In the genomic region with DNA sequence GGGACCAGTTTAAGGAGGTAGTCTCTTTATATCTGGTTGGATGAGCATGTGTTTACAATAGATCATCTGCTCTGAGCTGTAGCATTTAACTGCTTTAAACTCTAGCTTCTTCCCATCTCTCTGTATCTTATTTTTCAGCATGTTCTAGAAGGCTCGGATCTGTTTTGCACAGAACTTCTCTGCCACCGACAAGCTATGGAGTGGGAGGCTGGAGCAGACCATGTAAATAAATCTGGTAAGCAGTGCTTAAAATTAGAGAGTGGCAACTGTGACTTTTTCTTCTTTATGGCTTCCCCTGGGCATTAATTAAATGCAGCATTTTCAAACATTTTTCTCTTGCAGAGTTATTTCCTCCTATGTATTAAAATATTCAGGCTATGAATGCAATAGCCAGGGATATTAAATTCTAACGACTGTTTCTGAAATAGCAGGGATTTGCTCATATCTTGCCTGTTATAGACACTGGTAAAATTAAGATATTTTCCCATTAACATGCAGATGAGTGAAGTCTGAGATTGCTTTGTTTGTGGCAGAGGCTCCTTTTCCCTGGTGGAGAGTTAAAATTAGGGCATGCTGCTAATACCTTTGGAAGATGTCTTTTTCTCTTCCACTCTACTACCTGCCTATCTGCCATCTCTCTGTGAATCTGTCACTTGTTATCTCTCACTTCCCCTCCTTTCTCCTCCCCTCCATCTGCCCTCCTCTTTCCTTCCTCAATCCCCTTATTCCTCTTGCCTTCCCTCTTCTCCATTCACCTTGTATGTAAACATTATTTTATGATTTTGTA, we compare ENCODE assay signal across 11 mouse cellular contexts.
DNase-seq lines count a peak whose midpoint lies in the region; ATAC-seq and TF ChIP-seq lines count a peak whose summit lies in the region.
"Had no signal": no experiment of that assay in that cellular context is flagged by ENCODE, and none has a peak within 500 bp of the region (broad histone marks: within the 10 kb centered on the region; RNA-seq: fewer than 3 reads in every experiment).

No protein-coding gene starts in this region.

- DNase-seq in frontal cortex, postnatal 14 days (ENCODE audit: low spot score in 2 of 2) = no peak
- peak; percentile 29 to 59 for DNase-seq in left cerebral cortex, postnatal 14 days (ENCODE audit: low spot score in 2 of 2)
- DNase-seq in left cerebral cortex, adult 18-20 months (ENCODE audit: low spot score in 2 of 2) = no peak
- peak; percentile 36 for DNase-seq in brain, embryonic 14.5 days (ENCODE audit: low read depth)
- peak; percentile 81 for DNase-seq in layer of hippocampus, adult 9-11 months
- DNase-seq in lung, postnatal 14 days = no peak
- no peak for DNase-seq in thymus, postnatal 36 days
- DNase-seq: gastrocnemius, postnatal 14 days; heart, postnatal 10 days; lung, adult 18-20 months had no signal

- intact Hi-C loops in left cerebral cortex, postnatal 14 days (cut with DNase I) = no loop called here

- TF ChIP-seq CTCF in brain, embryonic 14.5 days (IDR thresholded peaks at IDR 0.05; ENCODE audit: borderline replicate concordance, extremely low read depth, insufficient read depth, insufficient read length) = no peak

- no peak for TF ChIP-seq POLR2A in brain, embryonic 14.5 days (IDR thresholded peaks at IDR 0.05; ENCODE audit: borderline replicate concordance, extremely low read depth, insufficient read depth, insufficient read length, poor library complexity, severe bottlenecking)

- ATAC-seq in frontal cortex, adult (ENCODE audit: low TSS enrichment) = peak; percentile 84

Comparison
In these comparisons a context has a peak if more than half of its experiments do, and no peak if none do; other contexts are left out.
1. DNase-seq: peak in left cerebral cortex, postnatal 14 days (2 of 2), brain, embryonic 14.5 days (single experiment) and layer of hippocampus, adult 9-11 months (single experiment); none in frontal cortex, postnatal 14 days (0 of 2), left cerebral cortex, adult 18-20 months (0 of 2), lung, postnatal 14 days (single experiment) and thymus, postnatal 36 days (0 of 2).